Mouse (Mus musculus) spleen, postnatal 36 days (tissue): Measurements from ENCODE around the gene Bnc2.

Experiments
- DNase-seq, 2 experiments: peaks; one replicate each; pipeline ENCODE4 v3.0.0; 2022; ENCODE audit warnings: low spot score in 2 of 2, mixed read lengths in 1 of 2

Gene Bnc2

DNA sequence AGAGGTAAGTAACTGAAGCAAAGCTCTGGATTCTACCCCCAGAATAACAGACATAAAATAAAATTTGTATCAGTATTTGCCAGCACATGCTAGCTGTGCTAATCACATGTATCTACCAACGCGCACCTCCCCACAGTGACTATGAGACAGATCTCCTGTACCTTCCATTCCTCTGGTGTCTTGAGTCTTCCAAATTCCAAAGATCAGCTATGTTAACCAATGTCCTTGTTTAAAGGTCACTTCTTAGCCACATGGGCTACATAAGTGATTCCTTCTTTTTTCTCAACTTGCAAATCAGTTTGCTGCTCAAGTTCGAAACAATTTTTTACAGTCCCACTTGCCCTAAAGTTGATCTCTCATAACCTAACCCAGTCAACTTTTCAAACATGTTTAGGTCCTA lies 167.5 kb downstream of the Bnc2 start:
- DNase-seq = no peak

- no peak for DNase-seq
Measured at GRCm38 (mm10) chr4:84502581-84503269, 172.3 kb downstream of the Bnc2 start.

DNA sequence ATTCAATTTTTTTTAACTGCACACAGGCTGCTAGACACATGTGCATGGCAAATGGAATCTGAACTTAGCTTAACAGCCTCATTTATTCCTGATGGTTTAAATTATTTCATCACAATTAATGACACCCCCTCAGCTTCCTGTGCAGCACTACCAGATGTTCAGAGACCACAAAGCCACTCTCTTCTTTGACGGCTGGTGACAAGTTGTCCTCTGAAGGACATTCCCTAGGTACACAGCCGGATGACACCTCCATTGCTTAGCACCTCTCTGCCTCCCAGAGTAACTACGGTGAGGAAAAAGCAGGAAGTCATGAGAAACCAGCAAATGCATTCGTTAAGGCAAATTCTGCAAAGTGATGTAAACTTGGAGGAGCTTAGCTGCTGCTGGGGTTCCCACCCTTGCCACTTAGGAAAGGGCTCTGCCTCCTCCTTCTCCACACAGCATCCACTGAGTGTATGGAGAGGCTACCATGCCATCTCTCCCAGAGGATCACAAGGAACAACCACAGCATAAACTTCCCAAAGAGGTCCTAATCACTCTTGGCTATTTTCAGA lies 174.2 kb downstream of the Bnc2 start:
- DNase-seq = no peak

GRCm38 (mm10) chr4:84500259-84500658 lies 174.8 kb downstream of the Bnc2 start:
- DNase-seq = no peak

DNA sequence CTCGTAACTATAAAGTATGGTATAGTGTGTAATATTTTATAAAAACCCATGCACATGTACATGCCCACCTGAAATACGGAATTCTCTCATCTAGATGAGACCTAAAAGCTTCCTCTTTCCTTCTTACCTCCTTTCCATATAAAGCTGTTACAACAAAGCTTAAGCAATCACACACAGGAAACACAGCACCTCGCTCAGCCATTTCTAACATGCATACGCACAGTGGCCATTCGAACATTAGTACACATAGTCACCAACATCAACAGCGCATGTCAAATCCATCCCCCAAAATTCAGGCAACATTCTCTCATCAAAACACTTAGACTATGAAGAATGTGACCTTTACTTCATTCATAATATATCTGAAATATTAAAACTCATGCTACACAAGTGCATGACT lies 176.6 kb downstream of the Bnc2 start:
- no peak for DNase-seq

GRCm38 (mm10) chr4:84488323-84488722 lies 186.8 kb downstream of the Bnc2 start:
- no peak for DNase-seq

- no peak for DNase-seq
Measured at GRCm38 (mm10) chr4:84482680-84483079, 192.4 kb downstream of the Bnc2 start.

DNA sequence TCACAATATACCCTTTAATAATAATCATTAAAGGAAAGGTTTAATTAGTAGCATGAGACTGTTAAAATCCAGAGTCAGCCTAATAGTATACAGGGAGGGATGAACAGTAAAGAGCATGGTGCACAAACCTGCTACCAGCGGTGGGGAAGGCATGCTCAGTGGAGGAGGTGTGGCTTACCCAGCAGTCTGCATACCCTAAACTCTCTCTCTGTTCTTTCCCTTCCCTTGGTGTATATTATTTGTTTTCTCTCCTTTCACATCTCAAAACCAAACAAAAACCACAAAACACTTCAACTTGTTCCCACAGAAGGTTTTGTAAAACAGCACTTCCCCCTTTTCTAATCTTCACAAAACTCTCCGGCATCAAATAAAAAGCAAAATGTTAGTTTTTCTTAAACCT lies 202.4 kb downstream of the Bnc2 start:
- DNase-seq = no peak

GRCm38 (mm10) chr4:84470106-84470885 lies 204.8 kb downstream of the Bnc2 start:
- DNase-seq = no peak

DNA sequence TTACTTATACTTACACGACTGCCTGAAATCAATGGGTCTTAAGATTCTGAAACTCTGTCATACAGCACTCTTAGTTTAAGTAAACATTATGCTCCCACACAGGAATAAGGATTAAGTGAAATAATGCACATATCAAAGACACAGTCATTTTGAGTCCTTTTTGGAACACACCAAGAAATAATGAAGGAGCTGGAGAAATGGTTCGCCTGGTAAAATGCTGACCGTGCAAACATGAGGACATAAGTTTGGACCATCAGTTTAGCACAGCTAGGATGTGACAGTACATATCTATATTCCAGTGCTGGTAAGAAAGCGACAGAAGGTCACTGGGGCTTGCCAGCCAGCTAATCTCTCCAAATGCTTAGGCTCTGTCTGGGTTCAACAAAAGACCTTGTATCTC lies 205.7 kb downstream of the Bnc2 start:
- DNase-seq = no peak

GRCm38 (mm10) chr4:84467722-84468121 lies 207.4 kb downstream of the Bnc2 start:
- no peak for DNase-seq

DNA sequence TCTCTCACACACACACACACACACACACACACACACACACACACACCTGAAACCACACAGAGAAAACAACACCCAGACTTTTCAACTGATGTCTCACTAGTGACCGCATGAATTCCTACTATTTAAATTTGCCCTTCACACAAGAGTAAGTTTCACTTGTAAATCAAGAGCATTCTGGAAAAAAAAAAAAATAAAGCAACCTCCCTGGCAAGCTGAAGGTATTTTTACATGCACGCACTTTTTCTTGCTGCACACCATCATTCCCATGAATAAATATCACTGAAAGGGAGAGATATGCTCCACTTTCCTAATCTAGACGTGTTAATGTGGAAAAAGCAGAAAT lies 216.9 kb downstream of the Bnc2 start:
- DNase-seq = no peak

GRCm38 (mm10) chr4:84457512-84458217 lies 217.4 kb downstream of the Bnc2 start:
- no peak for DNase-seq

GRCm38 (mm10) chr4:84456853-84457249 lies 218.2 kb downstream of the Bnc2 start:
- no peak for DNase-seq

DNA sequence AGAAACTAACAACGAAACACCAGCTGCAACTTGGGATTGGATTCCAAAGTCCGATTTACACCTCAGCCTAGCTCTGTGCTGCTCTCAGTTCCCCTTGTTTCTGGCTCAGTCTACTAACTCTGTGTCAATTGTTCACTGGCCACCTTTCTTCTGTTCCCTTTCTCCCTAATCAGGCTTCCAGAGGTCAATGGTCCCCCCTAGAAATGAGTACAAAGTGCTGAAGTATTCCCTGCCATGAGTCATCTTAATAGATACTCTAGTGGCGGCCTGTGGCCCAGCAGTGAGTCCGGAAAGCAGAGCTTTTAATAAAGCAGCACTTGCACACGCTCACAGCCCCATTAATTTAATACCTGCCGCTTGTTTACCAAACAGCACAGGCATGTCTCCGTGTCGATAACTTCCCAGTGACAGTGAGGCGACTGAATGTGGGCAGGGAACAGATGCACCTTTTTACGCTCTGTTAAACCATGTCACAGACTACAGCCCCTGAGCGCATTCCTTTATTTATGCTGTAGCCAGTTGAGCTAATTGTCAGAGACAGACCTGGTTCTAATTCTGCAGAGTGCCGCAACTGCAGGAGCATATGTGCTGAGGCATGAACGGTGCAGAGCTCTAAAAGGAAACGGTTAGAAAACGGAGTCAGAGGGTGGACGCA lies 218.8 kb downstream of the Bnc2 start:
- no peak for DNase-seq

GRCm38 (mm10) chr4:84454493-84454892 lies 220.6 kb downstream of the Bnc2 start:
- DNase-seq = no peak

GRCm38 (mm10) chr4:84453586-84453985 lies 221.5 kb downstream of the Bnc2 start:
- DNase-seq = no peak

DNA sequence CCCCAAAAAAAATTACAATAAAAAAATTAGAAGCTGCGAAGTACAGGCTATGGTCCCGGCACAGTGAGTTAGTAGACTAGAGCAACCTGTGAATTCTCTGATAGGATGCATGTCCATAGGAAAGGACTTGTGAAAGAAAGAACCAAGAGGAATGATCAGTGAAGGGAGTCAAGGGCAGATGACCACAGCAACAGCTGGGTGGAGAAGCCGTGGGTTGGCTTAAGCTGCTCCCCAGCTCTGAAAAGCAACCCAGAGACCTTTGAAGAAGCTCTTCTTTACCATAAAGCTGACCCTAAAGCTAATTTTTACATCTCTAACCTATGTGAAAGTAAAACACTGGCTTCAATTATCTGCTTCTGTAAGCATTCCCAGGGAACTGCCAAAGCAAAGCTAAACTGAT lies 222.4 kb downstream of the Bnc2 start:
- no peak for DNase-seq

DNA sequence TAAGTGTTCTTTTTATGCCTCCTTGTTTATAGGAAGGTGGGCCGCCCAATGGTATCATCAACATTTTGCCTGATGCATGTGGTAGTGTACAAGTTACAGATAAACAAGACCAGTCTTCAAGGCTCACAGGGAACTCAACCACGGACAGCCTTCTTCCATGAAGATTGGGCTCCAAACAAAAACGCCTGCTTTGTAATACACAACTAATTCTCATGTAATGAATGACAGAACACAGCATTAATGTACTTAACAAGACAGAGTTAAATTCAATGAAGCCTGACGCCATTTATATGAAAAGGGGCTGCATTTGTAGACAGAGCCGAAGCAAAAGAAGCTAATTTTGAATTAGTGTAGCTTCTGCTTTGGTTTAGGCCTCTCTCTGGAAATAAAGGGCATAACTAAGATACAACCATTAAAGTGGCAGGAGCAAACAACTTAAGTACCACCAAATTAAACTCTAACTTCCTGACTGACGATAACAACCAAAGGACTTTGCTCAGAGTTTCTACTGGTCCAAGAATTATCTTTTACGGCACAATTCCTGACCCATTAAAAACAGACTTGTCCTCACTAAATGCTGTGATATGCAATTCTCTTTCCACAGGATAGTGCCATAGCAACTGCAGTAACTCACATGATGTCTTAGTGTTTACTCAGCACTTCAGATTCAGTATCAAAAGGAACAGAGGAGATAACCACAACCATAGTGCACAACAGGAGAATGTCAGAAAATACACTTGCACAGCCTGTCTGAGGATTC lies 225.6 kb downstream of the Bnc2 start:
- no peak for DNase-seq

- no peak for DNase-seq
Measured at GRCm38 (mm10) chr4:84433324-84433723, 241.8 kb downstream of the Bnc2 start.
